Mouse (Mus musculus) heart, postnatal 0 days (tissue): Measurements from ENCODE around the gene Def6. TPM values are rescaled to one million over a fixed set of nuclear protein-coding genes. Genes with fewer than 3 reads are reported as not detected.

Experiments used
- ATAC-seq: fragments of 200-750 bp; cut with Nextera tagmentation; 2 replicates; pipeline ENCODE4 v1.8.0; 2017; ENCODE audit warnings: low read depth, moderate number of reproducible peaks, moderate library complexity; ENCODE audit not compliant: insufficient read depth
- DNase-seq: peaks from one replicate; pipeline ENCODE4 v3.0.0-alpha.2; 2016; ENCODE audit warnings: low spot score
- H3K27ac ChIP-seq: fragments of 300-500 bp; sonication (generic); 2 replicates; pipeline ENCODE4 v1.5.1; 2014; ENCODE audit warnings: low read depth, mild to moderate bottlenecking
- H3K27me3 ChIP-seq: fragments of 300-500 bp; sonication (generic); 2 replicates; pipeline ENCODE4 v1.6.1; 2014; ENCODE audit warnings: low read length, mixed read lengths; ENCODE audit not compliant: control insufficient read depth, insufficient read depth
- H3K36me3 ChIP-seq: fragments of 300-500 bp; sonication (generic); replicated peaks from 2 replicates; pipeline ENCODE4 v1.6.1; 2014; ENCODE audit warnings: low read length, mixed read lengths; ENCODE audit not compliant: control insufficient read depth, insufficient read depth
- H3K4me1 ChIP-seq: fragments of 300-500 bp; sonication (generic); 2 replicates; pipeline ENCODE4 v1.6.1; 2014; ENCODE audit warnings: antibody characterized with exemption; ENCODE audit not compliant: control insufficient read depth, insufficient read depth
- H3K4me2 ChIP-seq: fragments of 300-500 bp; sonication (generic); 2 replicates; pipeline ENCODE4 v1.6.1; 2014; ENCODE audit warnings: low read depth, mild to moderate bottlenecking, low read length, moderate library complexity
- H3K4me3 ChIP-seq: fragments of 300-500 bp; sonication (generic); 2 replicates; pipeline ENCODE4 v1.5.1; 2014; ENCODE audit warnings: low read depth, low read length
- H3K9ac ChIP-seq: fragments of 300-500 bp; sonication (generic); replicated peaks from 2 replicates; pipeline ENCODE4 v1.6.1; 2014; ENCODE audit warnings: low read depth, low read length, mixed read lengths
- H3K9me3 ChIP-seq: fragments of 300-500 bp; sonication (generic); replicated peaks from 2 replicates; pipeline ENCODE4 v1.6.1; 2016; ENCODE audit warnings: low read length; ENCODE audit not compliant: control insufficient read depth
- CTCF ChIP-seq: IDR thresholded peaks from 2 replicates; pipeline ENCODE4 v1.5.1; 2016; ENCODE audit warnings: antibody characterized with exemption, control low read depth, low read depth
- EP300 ChIP-seq: IDR thresholded peaks from 2 replicates; pipeline ENCODE4 v1.6.1; 2016; ENCODE audit warnings: antibody characterized with exemption, low read depth
- WGBS: fragments of 180-500 bp; shearing (Covaris S2); extraction: QIAGEN DNeasy Blood & Tissue Kit; methylation state at CpG from one replicate; pipeline ENCODE4 v1.1.7; 2014; 5-methylcytosine and 5-hydroxymethylcytosine counted together
- polyA plus RNA-seq: library from polyadenylated mRNA; unstranded; fragments of >200 nt; fragmentation: Nextera tagmentation; extraction: Ambion mirVana; gene quantifications from 2 replicates; pipeline ENCODE4 v1.2.1, GENCODE M21; 2015
- total RNA-seq: library from RNA; depleted of rRNA; stranded (reverse); fragments of >200 nt; gene quantifications from 2 replicates; pipeline ENCODE4 v1.2.3, GENCODE M21; 2014; ENCODE audit warnings: low replicate concordance

Gene Def6
- total and polyA plus RNA-seq, 2 experiments from 2014 or later, result 2.8 to 3.5 TPM

GRCm38 (mm10) chr17:28172690-28173089 lies 34.9 kb upstream of the Def6 start:
- WGBS, result 37% methylated on average over 9 of the region's 9 CpGs

GRCm38 (mm10) chr17:28176775-28177539 lies 30.6 kb upstream of the Def6 start, which contains the start of gene Zfp523:
TSS of gene Zfp523 (plus strand) at chr17:28177129.
- Histone ChIP-seq H3K36me3 (no peaks in the 10 kb centered on the region), H3K27me3 (no peaks in the 10 kb centered on the region), H3K9ac (peak within 1 kb of the TSS; percentile 80), H3K4me2 (peak within 1 kb of the TSS; percentile 71), H3K4me3 (peak within 1 kb of the TSS; percentile 77), H3K27ac (peak within 1 kb of the TSS; percentile 86), H3K4me1 (peaks cover 40% of the 10 kb centered on the region), H3K9me3 (no peaks in the 10 kb centered on the region)
- DNase-seq (peak; percentile 75), ATAC-seq (peak; percentile 88)
- TF ChIP-seq EP300 (no peak), CTCF (no peak)
- WGBS, result under 1% methylated on average over 70 of the region's 82 CpGs

More at GRCm38 (mm10) chr17:28172690-28173089, 34.9 kb upstream of the Def6 start:
- no peaks in the 10 kb centered on the region for H3K36me3 ChIP-seq
- H3K27ac ChIP-seq, result no peak overlapping the region
- H3K9me3 ChIP-seq, result no peaks in the 10 kb centered on the region
- H3K4me1 ChIP-seq, result 0 out of 2 replicates have a peak, but pooled peaks cover 9% of the 10 kb centered on the region
- DNase-seq, result no peak
- H3K4me3 ChIP-seq, result no peak overlapping the region
- no peak overlapping the region for H3K9ac ChIP-seq
- H3K4me2 ChIP-seq, result no peak overlapping the region
- ATAC-seq, result no peak
- TF ChIP-seq CTCF (no peak), EP300 (no peak)
- no peaks in the 10 kb centered on the region for H3K27me3 ChIP-seq

- H3K4me1 ChIP-seq, result peaks cover 34% of the 10 kb centered on the region
- DNase-seq (peak; percentile 61), ATAC-seq (peak; percentile 73)
Observed at GRCm38 (mm10) chr17:28177540-28178046, 30.0 kb upstream of the Def6 start.

GRCm38 (mm10) chr17:28180331-28180730 lies 27.2 kb upstream of the Def6 start:
- Histone ChIP-seq H3K4me1 (peaks cover 41% of the 10 kb centered on the region), H3K4me3 (no peak overlapping the region)

More at GRCm38 (mm10) chr17:28177540-28178046, 30.0 kb upstream of the Def6 start:
- Histone ChIP-seq H3K9me3 (no peaks in the 10 kb centered on the region), H3K4me3 (peak overlapping the region; percentile 77), H3K27me3 (no peaks in the 10 kb centered on the region), H3K36me3 (no peaks in the 10 kb centered on the region), H3K9ac (peak overlapping the region; percentile 80), H3K4me2 (peak overlapping the region; percentile 71), H3K27ac (peak overlapping the region; percentile 86)
- TF ChIP-seq CTCF, result no peak
- no peak for TF ChIP-seq EP300
- WGBS, result 18% methylated on average over 11 of the region's 22 CpGs

GRCm38 (mm10) chr17:28180783-28181544 lies 26.6 kb upstream of the Def6 start:
- ATAC-seq (no peak), DNase-seq (no peak)
- WGBS, result 80% methylated on average over 15 of the region's 15 CpGs
- no peaks in the 10 kb centered on the region for H3K36me3 ChIP-seq
- no peak overlapping the region for H3K9ac ChIP-seq
- TF ChIP-seq CTCF (no peak), EP300 (no peak)
- H3K9me3 ChIP-seq, result no peaks in the 10 kb centered on the region
- no peaks in the 10 kb centered on the region for H3K27me3 ChIP-seq
- no peak overlapping the region for H3K4me3 ChIP-seq
- H3K4me2 ChIP-seq, result no peak overlapping the region
- peak overlapping the region; percentile 52; the same call in 1 of the 2 replicates for H3K27ac ChIP-seq
- peaks cover 46% of the 10 kb centered on the region for H3K4me1 ChIP-seq

More at GRCm38 (mm10) chr17:28180331-28180730, 27.2 kb upstream of the Def6 start:
- Histone ChIP-seq H3K9ac (no peak overlapping the region), H3K27me3 (no peaks in the 10 kb centered on the region), H3K36me3 (no peaks in the 10 kb centered on the region), H3K4me2 (peak overlapping the region; percentile 18), H3K9me3 (no peaks in the 10 kb centered on the region), H3K27ac (peak overlapping the region; percentile 52)
- no peak for TF ChIP-seq CTCF
- ATAC-seq, result 0 out of 2 replicates have a peak, but pooled peaks have one; percentile 22
- peak; percentile 30 for DNase-seq
- 30% methylated on average over 4 of the region's 4 CpGs for WGBS
